Mouse (Mus musculus): ENCODE results near the gene Astn1. TPM values are rescaled to one million over a fixed set of nuclear protein-coding genes. Genes with fewer than 3 reads are reported as not detected.

Gene Astn1
- total and polyA plus RNA-seq, 3 experiments = not detected

GRCm38 (mm10) chr1:158383210-158383609, 21.1 kb downstream of the Astn1 start:
- no peak overlapping the region for H3K27ac ChIP-seq (ENCODE audit: control insufficient read depth, low read depth, low read length)
- H3K9me3 ChIP-seq (replicated peaks; ENCODE audit: insufficient read depth, low read length) = no peaks in the 10 kb centered on the region
- TF ChIP-seq KAT2A (conservative IDR thresholded peaks at IDR 0.05; ENCODE audit: low read depth, low read length) (no peak), SIN3A (IDR thresholded peaks at IDR 0.05; ENCODE audit: low read length) (no peak), TAL1 (IDR thresholded peaks at IDR 0.05; ENCODE audit: low read length) (no peak), GABPA (IDR thresholded peaks at IDR 0.05; ENCODE audit: low read depth, low read length) (no peak)
- no peaks in the 10 kb centered on the region for H3K79me2 ChIP-seq (ENCODE audit: control insufficient read depth, insufficient read depth, low read length, poor library complexity)
- H3K4me1 ChIP-seq (ENCODE audit: control insufficient read depth in 1 of 2, insufficient read depth in 2 of 2, low read length in 2 of 2) = no peaks in the 10 kb centered on the region
- no peak overlapping the region for H3K4me3 ChIP-seq (ENCODE audit: control insufficient read depth in 1 of 2, insufficient read depth in 1 of 2, low read depth in 2 of 2, low read length in 2 of 2)
- H3K9ac ChIP-seq (ENCODE audit: control insufficient read depth, low read depth, low read length, poor library complexity, severe bottlenecking) = no peak overlapping the region
- no peak for DNase-seq (ENCODE audit: low read depth, low spot score)
- no peaks in the 10 kb centered on the region for H3K36me3 ChIP-seq (ENCODE audit: control insufficient read depth in 1 of 2, insufficient read depth in 2 of 2, low read length in 2 of 2)
- H3K27me3 ChIP-seq (ENCODE audit: control insufficient read depth in 1 of 2, insufficient read depth in 2 of 2, low read length in 2 of 2) = no peaks in the 10 kb centered on the region

GRCm38 (mm10) chr1:158385311-158385710, 23.2 kb downstream of the Astn1 start:
- TF ChIP-seq NRF1 (IDR thresholded peaks at IDR 0.05; ENCODE audit: insufficient read depth, low read depth, low read length, poor library complexity, severe bottlenecking) (no peak), ZKSCAN1 (IDR thresholded peaks at IDR 0.05; ENCODE audit: low read depth, low read length) (no peak), MEF2A (IDR thresholded peaks at IDR 0.05; ENCODE audit: extremely low read depth, insufficient replicate concordance, low read depth, low read length, poor library complexity, severe bottlenecking) (no peak), RCOR1 (IDR thresholded peaks at IDR 0.05; ENCODE audit: low read depth, low read length) (no peak), GATA1 (IDR thresholded peaks at IDR 0.05; ENCODE audit: low read depth, low read length) (no peak), TAL1 (IDR thresholded peaks at IDR 0.05; ENCODE audit: low read length) (no peak), MAZ (IDR thresholded peaks at IDR 0.05; ENCODE audit: low read depth, low read length) (no peak), BHLHE40 (IDR thresholded peaks at IDR 0.05; ENCODE audit: borderline replicate concordance, low read depth, low read length) (no peak), USF1 (IDR thresholded peaks at IDR 0.05; ENCODE audit: low read depth, low read length) (no peak), TCF12 (IDR thresholded peaks at IDR 0.05; ENCODE audit: low read depth, low read length) (no peak), KAT2A (conservative IDR thresholded peaks at IDR 0.05; ENCODE audit: low read depth, low read length) (no peak), ELF1 (IDR thresholded peaks at IDR 0.05; ENCODE audit: low read depth, low read length) (no peak), CHD2 (IDR thresholded peaks at IDR 0.05; ENCODE audit: low read length) (no peak), MAFK (IDR thresholded peaks at IDR 0.05; ENCODE audit: borderline replicate concordance, low read depth, low read length) (no peak), USF2 (IDR thresholded peaks at IDR 0.05; ENCODE audit: borderline replicate concordance in 1 of 2, insufficient read depth in 1 of 2, low read depth in 1 of 2, low read length in 2 of 2) (no peak), ZNF384 (IDR thresholded peaks at IDR 0.05; ENCODE audit: low read depth, low read length) (no peak), ETS1 (IDR thresholded peaks at IDR 0.05; ENCODE audit: low read depth, low read length) (no peak), MYC (IDR thresholded peaks at IDR 0.05; ENCODE audit: low read depth, low read length) (no peak), POLR2A (IDR thresholded peaks at IDR 0.05; ENCODE audit: control insufficient read depth in 1 of 2, insufficient read depth in 1 of 2, low read depth in 1 of 2, low read length in 2 of 2, poor library complexity in 1 of 2) (no peak)
- no peak for DNase-seq (ENCODE audit: low read depth, low spot score)
- no peaks in the 10 kb centered on the region for H3K79me2 ChIP-seq (ENCODE audit: control insufficient read depth, insufficient read depth, low read length, poor library complexity)
- H3K9me3 ChIP-seq (replicated peaks; ENCODE audit: insufficient read depth, low read length) = no peaks in the 10 kb centered on the region
- H3K36me3 ChIP-seq (ENCODE audit: control insufficient read depth in 1 of 2, insufficient read depth in 2 of 2, low read length in 2 of 2) = no peaks in the 10 kb centered on the region
- no peaks in the 10 kb centered on the region for H3K27me3 ChIP-seq (ENCODE audit: control insufficient read depth in 1 of 2, insufficient read depth in 2 of 2, low read length in 2 of 2)
- no peaks in the 10 kb centered on the region for H3K4me1 ChIP-seq (ENCODE audit: control insufficient read depth in 1 of 2, insufficient read depth in 2 of 2, low read length in 2 of 2)
- no peak overlapping the region for H3K4me3 ChIP-seq (ENCODE audit: control insufficient read depth in 1 of 2, insufficient read depth in 1 of 2, low read depth in 2 of 2, low read length in 2 of 2)
- no peak overlapping the region for H3K9ac ChIP-seq (ENCODE audit: control insufficient read depth, low read depth, low read length, poor library complexity, severe bottlenecking)
- no peak overlapping the region for H3K27ac ChIP-seq (ENCODE audit: control insufficient read depth, low read depth, low read length)

Measured in MEL (cell line).